Mouse (Mus musculus) liver, embryonic 14.5 days (tissue): ENCODE measurements around the gene Slc18b1.

ENCODE experiments used
- CTCF ChIP-seq: IDR thresholded peaks from 2 replicates; pipeline ENCODE4 v1.5.1; 2016; ENCODE audit warnings: antibody characterized with exemption, low read depth, control low read depth
- EP300 ChIP-seq: IDR thresholded peaks from 2 replicates; pipeline ENCODE4 v1.6.1; 2016; ENCODE audit warnings: antibody characterized with exemption, low read depth

DNA sequence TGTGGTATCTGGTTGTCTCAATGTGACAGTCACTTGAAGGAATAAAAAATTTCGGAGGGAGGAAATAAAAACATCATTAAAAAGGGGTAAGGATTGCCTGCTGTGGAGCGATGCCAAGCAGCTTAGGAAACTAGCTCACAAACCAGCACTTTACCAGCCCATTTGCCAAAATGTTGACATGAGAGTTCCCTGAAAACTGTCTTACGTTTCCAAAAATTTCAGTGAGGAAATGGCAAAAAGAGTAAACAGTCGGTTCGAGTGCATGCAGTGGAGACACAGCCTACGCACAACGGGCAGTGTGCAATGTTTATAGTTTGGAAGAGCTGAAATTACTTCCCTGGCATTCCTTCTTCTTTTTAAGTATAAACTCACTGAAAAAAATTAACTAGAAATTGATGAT is 42.6 kb upstream of the Slc18b1 start:
- TF ChIP-seq EP300 = no peak
- TF ChIP-seq CTCF = no peak
